Mouse (Mus musculus): ENCODE measurements at regions not wholly inside any gene's neighbourhood (a gene's known extent, or its start where the extent isn't known, plus 50 kb on each side); places are given as distances from the start of the nearest gene placed in this dataset.

- Histone ChIP-seq H3K27me3 (ENCODE audit: control insufficient read depth, insufficient read depth, low read length) (no peaks in the 10 kb centered on the region), H3K27ac (ENCODE audit: low read depth, low read length) (no peak overlapping the region), H3K9ac (ENCODE audit: low read length) (no peak overlapping the region), H3K4me2 (no peak overlapping the region), H3K9me3 (ENCODE audit: control insufficient read depth, low read length) (no peaks in the 10 kb centered on the region), H3K36me3 (ENCODE audit: control insufficient read depth, insufficient read depth, low read length) (no peaks in the 10 kb centered on the region), H3K4me3 (ENCODE audit: low read depth, low read length) (no peak overlapping the region), H3K4me1 (ENCODE audit: control insufficient read depth, insufficient read depth, low read length) (no peaks in the 10 kb centered on the region)
- WGBS = 85% methylated on average over 4 of the region's 4 CpGs
- ATAC-seq (ENCODE audit: low FRiP score) (no peak), DNase-seq (ENCODE audit: low spot score, missing footprints) (no peak)
Observed at GRCm38 (mm10) chr10:110571179-110571578, 115.2 kb upstream of the Nav3 start.

- Histone ChIP-seq H3K36me3 (ENCODE audit: control insufficient read depth, insufficient read depth, low read length) (no peaks in the 10 kb centered on the region), H3K27ac (ENCODE audit: low read depth, low read length) (no peak overlapping the region), H3K9ac (ENCODE audit: low read length) (no peak overlapping the region), H3K27me3 (ENCODE audit: control insufficient read depth, insufficient read depth, low read length) (no peaks in the 10 kb centered on the region), H3K4me3 (ENCODE audit: low read depth, low read length) (no peak overlapping the region), H3K9me3 (ENCODE audit: control insufficient read depth, low read length) (no peaks in the 10 kb centered on the region), H3K4me1 (ENCODE audit: control insufficient read depth, insufficient read depth, low read length) (no peaks in the 10 kb centered on the region), H3K4me2 (no peak overlapping the region)
- ATAC-seq (ENCODE audit: low FRiP score) (no peak), DNase-seq (ENCODE audit: low spot score, missing footprints) (no peak)
- WGBS = 80% methylated on average over 7 of the region's 7 CpGs
Observed at GRCm38 (mm10) chr10:110573530-110573929, 117.5 kb upstream of the Nav3 start.

GRCm38 (mm10) chr10:110586029-110586428 is 130.0 kb upstream of the Nav3 start:
- Histone ChIP-seq H3K4me2 (no peak overlapping the region), H3K4me3 (ENCODE audit: low read depth, low read length) (no peak overlapping the region), H3K27me3 (ENCODE audit: control insufficient read depth, insufficient read depth, low read length) (no peaks in the 10 kb centered on the region), H3K36me3 (ENCODE audit: control insufficient read depth, insufficient read depth, low read length) (no peaks in the 10 kb centered on the region), H3K9ac (ENCODE audit: low read length) (no peak overlapping the region), H3K4me1 (ENCODE audit: control insufficient read depth, insufficient read depth, low read length) (no peaks in the 10 kb centered on the region), H3K27ac (ENCODE audit: low read depth, low read length) (no peak overlapping the region), H3K9me3 (ENCODE audit: control insufficient read depth, low read length) (no peaks in the 10 kb centered on the region)
- ATAC-seq (ENCODE audit: low FRiP score) = no peak
- no peak for DNase-seq (ENCODE audit: low spot score, missing footprints)
- 82% methylated on average over 8 of the region's 8 CpGs for WGBS

- H3K4me3 ChIP-seq (ENCODE audit: low read depth, low read length) = no peak overlapping the region
- no peaks in the 10 kb centered on the region for H3K27me3 ChIP-seq (ENCODE audit: control insufficient read depth, insufficient read depth, low read length)
- no peak overlapping the region for H3K4me2 ChIP-seq
- no peaks in the 10 kb centered on the region for H3K9me3 ChIP-seq (ENCODE audit: control insufficient read depth, low read length)
- no peak overlapping the region for H3K27ac ChIP-seq (ENCODE audit: low read depth, low read length)
- no peak for ATAC-seq (ENCODE audit: low FRiP score)
- WGBS = 87% methylated on average over 6 of the region's 6 CpGs
- no peak overlapping the region for H3K9ac ChIP-seq (ENCODE audit: low read length)
- H3K36me3 ChIP-seq (ENCODE audit: control insufficient read depth, insufficient read depth, low read length) = no peaks in the 10 kb centered on the region
- no peaks in the 10 kb centered on the region for H3K4me1 ChIP-seq (ENCODE audit: control insufficient read depth, insufficient read depth, low read length)
- no peak for DNase-seq (ENCODE audit: low spot score, missing footprints)
Observed at GRCm38 (mm10) chr10:110586507-110586906, 130.5 kb upstream of the Nav3 start.

- WGBS = 79% methylated on average over 13 of the region's 13 CpGs
- H3K9me3 ChIP-seq (ENCODE audit: control insufficient read depth, low read length) = no peaks in the 10 kb centered on the region
- H3K9ac ChIP-seq (ENCODE audit: low read length) = no peak overlapping the region
- DNase-seq (ENCODE audit: low spot score, missing footprints) (no peak), ATAC-seq (ENCODE audit: low FRiP score) (no peak)
- H3K36me3 ChIP-seq (ENCODE audit: control insufficient read depth, insufficient read depth, low read length) = no peaks in the 10 kb centered on the region
- no peak overlapping the region for H3K27ac ChIP-seq (ENCODE audit: low read depth, low read length)
- H3K4me1 ChIP-seq (ENCODE audit: control insufficient read depth, insufficient read depth, low read length) = no peaks in the 10 kb centered on the region
- H3K4me2 ChIP-seq = no peak overlapping the region
- no peak overlapping the region for H3K4me3 ChIP-seq (ENCODE audit: low read depth, low read length)
- H3K27me3 ChIP-seq (ENCODE audit: control insufficient read depth, insufficient read depth, low read length) = no peaks in the 10 kb centered on the region
Observed at GRCm38 (mm10) chr10:110587529-110587928, 131.5 kb upstream of the Nav3 start.

- ATAC-seq (ENCODE audit: low FRiP score) (no peak; the same call in 1 of the 2 replicates), DNase-seq (ENCODE audit: low spot score, missing footprints) (no peak)
- H3K27me3 ChIP-seq (ENCODE audit: control insufficient read depth, insufficient read depth, low read length) = no peaks in the 10 kb centered on the region
- no peaks in the 10 kb centered on the region for H3K36me3 ChIP-seq (ENCODE audit: control insufficient read depth, insufficient read depth, low read length)
- no peak overlapping the region for H3K4me2 ChIP-seq
- no peak overlapping the region for H3K4me3 ChIP-seq (ENCODE audit: low read depth, low read length)
- 89% methylated on average over 11 of the region's 11 CpGs for WGBS
- H3K4me1 ChIP-seq (ENCODE audit: control insufficient read depth, insufficient read depth, low read length) = no peaks in the 10 kb centered on the region
- H3K9me3 ChIP-seq (ENCODE audit: control insufficient read depth, low read length) = no peaks in the 10 kb centered on the region
- H3K9ac ChIP-seq (ENCODE audit: low read length) = no peak overlapping the region
- no peak overlapping the region for H3K27ac ChIP-seq (ENCODE audit: low read depth, low read length)
Observed at GRCm38 (mm10) chr10:110600352-110600853, 144.4 kb upstream of the Nav3 start.

GRCm38 (mm10) chr10:110610336-110610735 is 134.9 kb upstream of the E2f7 start:
- Histone ChIP-seq H3K4me3 (ENCODE audit: low read depth, low read length) (no peak overlapping the region), H3K4me2 (no peak overlapping the region), H3K9me3 (ENCODE audit: control insufficient read depth, low read length) (peaks cover 6% of the 10 kb centered on the region; the same call in 1 of the 2 replicates), H3K9ac (ENCODE audit: low read length) (no peak overlapping the region), H3K27ac (ENCODE audit: low read depth, low read length) (no peak overlapping the region), H3K36me3 (ENCODE audit: control insufficient read depth, insufficient read depth, low read length) (no peaks in the 10 kb centered on the region), H3K27me3 (ENCODE audit: control insufficient read depth, insufficient read depth, low read length) (no peaks in the 10 kb centered on the region), H3K4me1 (ENCODE audit: control insufficient read depth, insufficient read depth, low read length) (no peaks in the 10 kb centered on the region)
- WGBS = 82% methylated on average over 9 of the region's 9 CpGs
- DNase-seq (ENCODE audit: low spot score, missing footprints) (no peak), ATAC-seq (ENCODE audit: low FRiP score) (no peak)

- no peaks in the 10 kb centered on the region for H3K27me3 ChIP-seq (ENCODE audit: control insufficient read depth, insufficient read depth, low read length)
- H3K9me3 ChIP-seq (ENCODE audit: control insufficient read depth, low read length) = peaks cover 6% of the 10 kb centered on the region; the same call in 1 of the 2 replicates
- WGBS = 23% methylated on average over 1 of the region's 1 CpGs
- no peak for DNase-seq (ENCODE audit: low spot score, missing footprints)
- no peaks in the 10 kb centered on the region for H3K36me3 ChIP-seq (ENCODE audit: control insufficient read depth, insufficient read depth, low read length)
- H3K4me3 ChIP-seq (ENCODE audit: low read depth, low read length) = no peak overlapping the region
- no peak overlapping the region for H3K27ac ChIP-seq (ENCODE audit: low read depth, low read length)
- no peak overlapping the region for H3K4me2 ChIP-seq
- no peak for ATAC-seq (ENCODE audit: low FRiP score)
- no peaks in the 10 kb centered on the region for H3K4me1 ChIP-seq (ENCODE audit: control insufficient read depth, insufficient read depth, low read length)
- no peak overlapping the region for H3K9ac ChIP-seq (ENCODE audit: low read length)
Observed at GRCm38 (mm10) chr10:110617004-110617403, 128.2 kb upstream of the E2f7 start.

- Histone ChIP-seq H3K27me3 (ENCODE audit: control insufficient read depth, insufficient read depth, low read length) (no peaks in the 10 kb centered on the region), H3K4me2 (no peak overlapping the region), H3K9me3 (ENCODE audit: control insufficient read depth, low read length) (no peaks in the 10 kb centered on the region), H3K27ac (ENCODE audit: low read depth, low read length) (no peak overlapping the region), H3K36me3 (ENCODE audit: control insufficient read depth, insufficient read depth, low read length) (no peaks in the 10 kb centered on the region), H3K9ac (ENCODE audit: low read length) (no peak overlapping the region), H3K4me1 (ENCODE audit: control insufficient read depth, insufficient read depth, low read length) (no peaks in the 10 kb centered on the region), H3K4me3 (ENCODE audit: low read depth, low read length) (no peak overlapping the region)
- ATAC-seq (ENCODE audit: low FRiP score) (no peak), DNase-seq (ENCODE audit: low spot score, missing footprints) (no peak)
- WGBS = 93% methylated on average over 7 of the region's 7 CpGs
Observed at GRCm38 (mm10) chr10:110619193-110619592, 126.0 kb upstream of the E2f7 start.

GRCm38 (mm10) chr10:110625644-110626043 is 119.6 kb upstream of the E2f7 start:
- no peak for DNase-seq (ENCODE audit: low spot score, missing footprints)
- no peaks in the 10 kb centered on the region for H3K4me1 ChIP-seq (ENCODE audit: control insufficient read depth, insufficient read depth, low read length)
- H3K27me3 ChIP-seq (ENCODE audit: control insufficient read depth, insufficient read depth, low read length) = no peaks in the 10 kb centered on the region
- no peak for ATAC-seq (ENCODE audit: low FRiP score)
- no peak overlapping the region for H3K9ac ChIP-seq (ENCODE audit: low read length)
- no peaks in the 10 kb centered on the region for H3K36me3 ChIP-seq (ENCODE audit: control insufficient read depth, insufficient read depth, low read length)
- no peak overlapping the region for H3K4me3 ChIP-seq (ENCODE audit: low read depth, low read length)
- H3K9me3 ChIP-seq (ENCODE audit: control insufficient read depth, low read length) = no peaks in the 10 kb centered on the region
- no peak overlapping the region for H3K4me2 ChIP-seq
- no peak overlapping the region for H3K27ac ChIP-seq (ENCODE audit: low read depth, low read length)
- 88% methylated on average over 3 of the region's 3 CpGs for WGBS

Data from midbrain, embryonic 11.5 days (tissue).